Mouse (Mus musculus) thymus, adult 2 months (tissue): ENCODE results near the gene Zbtb34. TPM values are rescaled to one million over a fixed set of nuclear protein-coding genes. Genes with fewer than 3 reads are reported as not detected.

Experiments
- DNase-seq: peaks from one replicate; pipeline ENCODE4 v3.0.0; 2021
- H3K27ac ChIP-seq: fragments of 200-500 bp; 2 replicates; pipeline ENCODE4 v1.5.1; 2012; ENCODE audit warnings: low read length, control low read depth; ENCODE audit not compliant: control insufficient read depth, insufficient read depth
- H3K27me3 ChIP-seq: fragments of 200-500 bp; 2 replicates; pipeline ENCODE4 v1.6.1; 2012; ENCODE audit warnings: mild to moderate bottlenecking, low read length, moderate library complexity, mixed read lengths; ENCODE audit not compliant: control insufficient read depth, insufficient read depth
- H3K36me3 ChIP-seq: fragments of 200-500 bp; 2 replicates; pipeline ENCODE4 v1.6.1; 2012; ENCODE audit warnings: mild to moderate bottlenecking, low read length, moderate library complexity; ENCODE audit not compliant: control insufficient read depth, insufficient read depth
- H3K4me1 ChIP-seq: fragments of 200-500 bp; replicated peaks from 2 replicates; pipeline ENCODE4 v1.6.1; 2012; ENCODE audit warnings: low read length; ENCODE audit not compliant: control insufficient read depth, insufficient read depth
- H3K4me3 ChIP-seq: fragments of 200-500 bp; 2 replicates; pipeline ENCODE4 v1.5.1; 2012; ENCODE audit warnings: mild to moderate bottlenecking, low read length, control low read depth, moderate library complexity; ENCODE audit not compliant: control insufficient read depth, insufficient read depth
- CTCF ChIP-seq: fragments of 200-500 bp; IDR thresholded peaks from 2 replicates; pipeline ENCODE4 v1.5.1; 2012; ENCODE audit warnings: mild to moderate bottlenecking, control low read depth, low read length, moderate library complexity, borderline replicate concordance; ENCODE audit not compliant: control insufficient read depth, poor library complexity, insufficient read depth; ENCODE audit errors: extremely low read depth
- POLR2A ChIP-seq: fragments of 200-500 bp; IDR thresholded peaks from 2 replicates; pipeline ENCODE4 v1.6.1; 2012; ENCODE audit warnings: mild to moderate bottlenecking, low read length, control low read depth, moderate library complexity; ENCODE audit not compliant: control insufficient read depth, poor library complexity, insufficient read depth; ENCODE audit errors: extremely low read depth
- WGBS: fragments of 180-500 bp; shearing (Covaris S2); methylation state at CpG from one replicate; pipeline ENCODE4 v1.1.7; 2018; 5-methylcytosine and 5-hydroxymethylcytosine counted together
- polyA plus RNA-seq: library from polyadenylated mRNA; depleted of rRNA; stranded (reverse); fragments of >200 nt; gene quantifications from 2 replicates; pipeline ENCODE4 v1.2.3, GENCODE M21; 2012

Gene Zbtb34
- polyA plus RNA-seq, 1 experiment = 22.0 TPM

GRCm38 (mm10) chr2:33369453-33369852, 61.7 kb downstream of the Zbtb34 start:
- no peak overlapping the region for H3K27ac ChIP-seq
- DNase-seq = no peak
- H3K27me3 ChIP-seq = no peaks in the 10 kb centered on the region
- no peak overlapping the region for H3K4me3 ChIP-seq
- TF ChIP-seq CTCF (no peak), POLR2A (no peak)
- WGBS = 97% methylated on average over 3 of the region's 3 CpGs
- peaks cover 7% of the 10 kb centered on the region for H3K4me1 ChIP-seq
- H3K36me3 ChIP-seq = no peaks in the 10 kb centered on the region

DNA sequence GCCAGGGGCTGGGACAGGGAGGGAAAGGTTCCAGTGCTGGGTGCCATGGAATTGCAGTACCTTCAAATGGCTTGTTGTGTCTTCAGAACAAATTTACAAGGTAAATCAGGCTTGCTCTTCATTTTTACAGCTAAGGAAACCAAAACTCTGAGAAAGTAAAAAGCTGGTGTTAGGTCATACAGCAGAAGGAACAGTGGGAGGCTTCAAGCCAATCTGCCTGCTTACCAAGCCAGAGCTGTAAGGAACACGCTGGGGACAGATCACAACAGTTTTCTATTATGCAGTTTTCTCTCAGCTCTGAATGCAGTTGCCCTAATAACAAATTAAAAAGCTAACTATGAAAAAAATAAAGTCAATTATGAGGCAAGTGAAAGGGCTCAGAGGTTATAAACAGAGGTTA, 62.6 kb downstream of the Zbtb34 start:
- TF ChIP-seq CTCF (no peak), POLR2A (no peak)
- Histone ChIP-seq H3K4me1 (peaks cover 7% of the 10 kb centered on the region), H3K27me3 (no peaks in the 10 kb centered on the region), H3K4me3 (no peak overlapping the region), H3K27ac (no peak overlapping the region), H3K36me3 (no peaks in the 10 kb centered on the region)
- no peak for DNase-seq
- WGBS = 100% methylated on average over 1 of the region's 1 CpGs

- no peak for TF ChIP-seq CTCF
- TF ChIP-seq POLR2A = no peak
- WGBS = 95% methylated on average over 9 of the region's 9 CpGs
- H3K36me3 ChIP-seq = no peaks in the 10 kb centered on the region
- no peaks in the 10 kb centered on the region for H3K27me3 ChIP-seq
- peaks cover 7% of the 10 kb centered on the region for H3K4me1 ChIP-seq
- no peak for DNase-seq
- no peak overlapping the region for H3K4me3 ChIP-seq
- H3K27ac ChIP-seq = no peak overlapping the region
These were observed 65.2 kb downstream of the Zbtb34 start for GRCm38 (mm10) chr2:33365703-33366471.

GRCm38 (mm10) chr2:33364656-33365055, 66.5 kb downstream of the Zbtb34 start:
- Histone ChIP-seq H3K4me3 (no peak overlapping the region), H3K36me3 (no peaks in the 10 kb centered on the region), H3K4me1 (no peaks in the 10 kb centered on the region), H3K27ac (no peak overlapping the region), H3K27me3 (no peaks in the 10 kb centered on the region)
- DNase-seq = no peak
- WGBS = 99% methylated on average over 4 of the region's 4 CpGs
- TF ChIP-seq POLR2A (no peak), CTCF (no peak)

GRCm38 (mm10) chr2:33363890-33364289, 67.2 kb downstream of the Zbtb34 start:
- H3K4me1 ChIP-seq = no peaks in the 10 kb centered on the region
- TF ChIP-seq POLR2A (no peak), CTCF (no peak)
- no peak overlapping the region for H3K4me3 ChIP-seq
- WGBS = 95% methylated on average over 4 of the region's 4 CpGs
- H3K36me3 ChIP-seq = no peaks in the 10 kb centered on the region
- DNase-seq = no peak
- no peaks in the 10 kb centered on the region for H3K27me3 ChIP-seq
- H3K27ac ChIP-seq = no peak overlapping the region

DNA sequence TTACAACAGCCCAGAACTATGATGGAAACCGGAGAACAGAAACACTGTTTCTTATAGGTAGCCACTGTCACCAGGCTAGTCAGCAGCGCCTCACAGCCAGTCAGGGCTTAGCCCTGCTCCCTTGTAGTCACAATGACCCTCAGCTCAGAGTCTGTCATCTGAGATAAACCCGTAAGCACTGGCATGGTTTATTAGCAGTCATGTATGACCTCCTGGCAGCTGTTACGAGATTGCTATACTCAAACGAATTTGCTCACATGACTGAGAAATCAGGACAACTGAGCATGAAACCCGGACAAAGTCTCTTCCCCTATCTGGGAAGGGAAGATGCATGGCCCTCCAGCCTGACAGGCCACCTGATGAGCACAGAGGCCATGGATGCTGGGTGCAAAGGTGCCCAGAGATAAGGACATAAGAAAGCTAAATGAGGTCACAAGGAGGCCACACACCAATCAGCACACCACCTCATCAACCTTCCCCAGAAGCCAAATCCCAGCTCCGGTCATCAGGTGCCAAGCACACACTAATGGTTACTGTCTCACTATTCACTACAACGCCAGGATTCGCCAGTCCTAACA, 69.9 kb downstream of the Zbtb34 start:
- TF ChIP-seq CTCF (no peak), POLR2A (no peak)
- no peak for DNase-seq
- H3K27ac ChIP-seq = no peak overlapping the region
- 91% methylated on average over 9 of the region's 9 CpGs for WGBS
- no peaks in the 10 kb centered on the region for H3K27me3 ChIP-seq
- H3K36me3 ChIP-seq = no peaks in the 10 kb centered on the region
- H3K4me3 ChIP-seq = no peak overlapping the region
- H3K4me1 ChIP-seq = no peaks in the 10 kb centered on the region

GRCm38 (mm10) chr2:33360564-33360963, 70.6 kb downstream of the Zbtb34 start:
- no peaks in the 10 kb centered on the region for H3K4me1 ChIP-seq
- no peak overlapping the region for H3K27ac ChIP-seq
- TF ChIP-seq POLR2A = no peak
- no peak for TF ChIP-seq CTCF
- H3K27me3 ChIP-seq = no peaks in the 10 kb centered on the region
- 94% methylated on average over 3 of the region's 3 CpGs for WGBS
- no peak overlapping the region for H3K4me3 ChIP-seq
- H3K36me3 ChIP-seq = no peaks in the 10 kb centered on the region
- no peak for DNase-seq
